Mouse (Mus musculus): ENCODE results near the gene Tll2.
A peak's percentile ranks its signal among the peaks of the same experiment; 100 is the strongest.

Tll2 gene

DNA sequence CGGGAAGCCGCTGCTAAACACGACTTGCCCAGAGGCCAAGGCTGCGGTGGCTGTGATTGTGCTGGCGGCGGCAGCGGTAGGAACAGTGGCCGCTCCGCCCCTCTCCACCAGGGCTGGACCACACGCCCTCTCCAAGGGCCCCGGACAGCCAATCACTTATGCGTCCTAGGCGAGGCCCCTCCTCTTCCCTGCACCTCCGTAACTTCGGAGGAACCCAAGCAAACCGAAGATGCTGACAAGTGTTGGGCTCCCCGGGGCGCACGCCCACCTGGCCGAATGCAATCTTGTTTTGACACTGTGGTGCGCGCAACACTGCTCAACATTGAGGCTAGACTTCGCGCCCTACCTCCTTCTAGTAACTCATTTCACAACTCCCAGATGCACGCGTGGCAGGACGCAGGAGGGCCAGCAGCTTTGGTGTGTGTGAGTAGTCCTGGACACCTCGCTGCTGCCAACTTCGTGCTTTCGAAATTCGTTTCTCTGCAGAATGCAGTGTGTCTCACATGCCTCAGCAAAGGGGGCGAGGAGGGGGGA, at the start of gene Tll2:
Tll2 (minus strand) TSS at position 25 of the 534 bp plus-strand sequence.
- DNase-seq = peak; percentile 36 to 66

- DNase-seq = no peak
These were observed 47.9 kb upstream of the Tll2 start for GRCm38 (mm10) chr19:41254584-41254983.

DNA sequence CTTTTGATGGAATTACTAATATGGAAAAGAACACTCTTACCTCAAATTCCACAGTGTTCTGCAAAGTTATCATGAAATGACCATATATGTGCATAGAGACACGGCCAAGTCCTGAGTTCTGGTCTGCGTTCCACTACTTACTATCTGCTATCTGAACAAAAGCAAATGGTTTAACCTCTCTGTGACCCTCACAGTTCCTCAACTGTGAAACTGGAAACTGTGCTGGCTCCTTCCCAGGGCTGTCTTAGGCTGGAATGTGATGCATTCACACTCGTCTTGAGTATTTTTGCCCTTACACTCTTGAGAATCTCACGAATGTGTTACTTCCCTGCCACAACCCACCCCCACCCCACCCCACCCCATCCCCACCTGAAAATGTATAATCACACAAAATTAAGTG, 42.3 kb upstream of the Tll2 start:
- peak; percentile 28 to 58 for DNase-seq

DNA sequence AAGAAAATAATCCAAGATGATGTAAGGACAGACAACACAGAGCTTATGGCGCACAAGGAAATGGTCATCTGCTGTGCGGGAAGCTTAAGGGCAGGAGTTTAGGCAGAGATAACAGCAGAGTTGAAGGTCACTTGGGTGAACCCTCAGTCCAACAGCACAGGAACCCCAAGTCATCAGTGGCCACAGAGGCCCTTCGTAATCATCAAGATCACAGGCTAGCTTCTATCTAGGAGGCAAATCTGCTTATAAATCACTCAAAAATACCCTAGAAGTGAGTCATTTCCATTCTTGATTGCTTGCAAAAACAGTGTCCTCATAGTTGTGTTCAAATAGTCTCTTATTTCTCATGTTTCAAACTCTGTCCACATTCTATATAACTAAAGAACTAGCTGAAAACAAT, 41.6 kb upstream of the Tll2 start:
- no peak for DNase-seq

DNA sequence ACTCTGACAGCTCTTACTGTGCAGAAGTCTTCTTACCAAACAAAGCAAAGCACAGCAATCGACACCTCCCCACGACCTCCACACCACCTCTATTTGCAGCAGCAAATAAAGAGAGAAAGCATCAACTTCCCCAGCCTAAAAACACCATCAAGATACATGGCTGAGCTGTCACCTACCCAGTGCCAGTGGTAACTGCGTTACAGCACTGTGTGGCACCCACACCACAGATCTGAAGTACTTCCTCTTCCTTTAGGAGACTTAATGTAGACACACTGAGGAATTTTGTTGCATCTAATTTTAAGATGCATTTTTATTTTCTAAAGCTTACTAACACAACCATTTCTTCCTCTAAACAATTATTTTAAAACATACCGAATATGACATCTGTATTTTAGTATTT, 39.6 kb upstream of the Tll2 start:
- no peak for DNase-seq

- DNase-seq = peak; percentile 39 to 84
These were observed 37.9 kb upstream of the Tll2 start for GRCm38 (mm10) chr19:41244581-41244980.

DNA sequence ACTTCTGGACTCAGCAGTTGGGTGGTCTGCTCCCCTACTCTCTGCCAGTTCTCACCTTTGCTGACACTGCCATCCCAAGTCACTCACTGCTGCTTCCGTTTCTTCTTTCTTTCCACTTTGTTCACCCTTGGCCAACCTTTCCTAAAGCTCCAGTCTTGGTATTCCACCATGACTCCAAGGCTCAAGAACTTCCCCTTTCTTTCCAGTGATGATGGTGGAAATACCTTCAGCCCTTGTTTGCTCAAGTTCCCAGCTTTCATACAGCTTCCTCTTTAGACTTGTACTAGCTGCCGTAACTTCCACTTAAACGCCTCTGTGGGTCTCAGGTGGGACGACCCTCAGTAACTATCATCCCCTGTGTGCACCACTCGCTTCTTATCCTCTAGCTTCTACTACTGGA, 35.4 kb upstream of the Tll2 start:
- DNase-seq = no peak

DNA sequence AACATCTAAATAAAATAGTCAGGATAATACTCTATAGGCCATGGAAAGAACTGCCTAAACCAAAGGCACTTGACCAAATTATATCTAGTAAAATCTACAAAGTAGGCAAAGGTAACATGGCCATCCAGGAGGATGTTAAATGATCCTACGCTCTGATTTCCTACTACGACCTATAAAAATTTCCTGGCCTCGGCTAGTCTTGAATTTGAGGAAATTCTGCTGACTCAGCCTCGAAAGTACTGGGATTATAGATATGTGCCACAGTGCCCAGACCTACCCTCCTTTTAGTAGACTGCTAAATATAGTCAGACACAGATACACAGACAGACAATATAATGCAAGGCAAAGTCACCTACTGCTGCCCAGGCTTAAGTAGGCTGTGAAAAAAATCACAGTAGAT, 27.1 kb upstream of the Tll2 start:
- DNase-seq = no peak

- no peak for DNase-seq
These were observed 1.7 kb upstream of the Tll2 start for GRCm38 (mm10) chr19:41208326-41208725.

DNA sequence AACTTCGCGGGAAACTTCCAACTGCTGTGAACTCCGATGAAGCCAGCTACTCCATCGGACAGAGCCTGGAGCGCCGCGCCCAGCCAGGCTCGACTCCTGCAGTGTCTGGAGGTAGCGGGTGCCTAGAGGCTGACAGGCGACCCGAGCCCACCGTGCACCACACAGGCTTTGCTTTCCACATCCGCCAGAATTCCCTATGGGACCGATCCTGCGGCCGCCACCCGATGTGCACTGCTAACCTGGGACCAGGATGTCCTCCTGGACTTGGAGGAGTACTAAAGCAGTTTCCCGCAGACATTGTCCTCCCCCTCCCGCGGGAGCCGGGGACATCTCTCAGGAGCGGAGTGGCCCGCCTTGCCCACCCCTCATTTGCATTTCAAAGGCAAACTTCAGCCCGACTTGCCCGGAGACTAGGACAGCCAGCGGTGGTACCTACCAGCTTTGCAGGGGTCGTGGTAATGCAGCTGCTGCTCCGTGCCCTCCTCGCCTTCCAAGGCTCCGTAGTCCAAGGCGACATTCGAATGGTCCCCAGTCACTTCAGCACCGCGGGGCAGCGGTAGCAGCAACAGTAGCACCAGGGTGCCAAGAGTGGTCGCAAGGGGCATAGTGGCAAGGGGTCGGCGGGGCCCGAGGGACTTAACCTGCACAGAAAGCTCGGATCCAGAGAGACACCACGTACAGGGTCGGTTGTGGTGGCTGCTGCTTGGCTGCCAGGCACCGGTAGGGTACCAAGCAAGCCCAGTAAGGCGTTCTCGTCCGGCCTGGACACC, 409 bp downstream of the Tll2 start:
- DNase-seq = no peak

GRCm38 (mm10) chr19:41204159-41205081, 2.2 kb downstream of the Tll2 start:
- peak in 1 of 2 experiments; percentile 27 for DNase-seq

- DNase-seq = no peak
These were observed 9.0 kb downstream of the Tll2 start for GRCm38 (mm10) chr19:41197606-41198005.

GRCm38 (mm10) chr19:41193379-41193778, 13.3 kb downstream of the Tll2 start:
- no peak for DNase-seq

- DNase-seq = no peak
These were observed 13.7 kb downstream of the Tll2 start for GRCm38 (mm10) chr19:41192953-41193352.

- no peak for DNase-seq
These were observed 14.9 kb downstream of the Tll2 start for GRCm38 (mm10) chr19:41191724-41192123.

DNA sequence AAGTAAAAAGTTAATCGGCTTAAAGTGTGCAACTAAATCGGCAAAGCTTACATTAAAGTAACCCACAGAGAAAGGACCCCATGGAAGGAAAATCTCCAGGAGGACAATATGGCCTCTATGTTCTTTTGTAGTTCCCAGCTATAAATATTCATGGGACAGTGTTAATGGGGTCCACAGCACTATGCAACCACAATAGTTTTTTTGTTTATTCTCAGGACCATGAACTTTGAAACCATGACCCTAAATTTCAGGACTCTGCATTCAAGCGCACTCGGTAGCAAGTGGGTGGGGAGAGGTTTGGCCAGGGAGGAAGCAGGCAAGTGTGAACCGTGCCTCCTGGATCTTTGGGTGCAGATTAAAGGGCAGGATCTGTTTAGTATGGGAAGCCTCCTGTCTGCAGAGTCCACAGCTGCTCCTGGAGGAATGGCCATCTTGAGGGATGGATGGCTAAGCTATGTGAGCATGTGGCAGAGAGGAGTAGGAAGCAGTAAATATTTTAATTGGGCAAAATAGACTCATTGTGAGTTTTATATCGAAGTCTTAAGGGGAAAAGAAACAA, 15.7 kb downstream of the Tll2 start:
- no peak for DNase-seq

DNA sequence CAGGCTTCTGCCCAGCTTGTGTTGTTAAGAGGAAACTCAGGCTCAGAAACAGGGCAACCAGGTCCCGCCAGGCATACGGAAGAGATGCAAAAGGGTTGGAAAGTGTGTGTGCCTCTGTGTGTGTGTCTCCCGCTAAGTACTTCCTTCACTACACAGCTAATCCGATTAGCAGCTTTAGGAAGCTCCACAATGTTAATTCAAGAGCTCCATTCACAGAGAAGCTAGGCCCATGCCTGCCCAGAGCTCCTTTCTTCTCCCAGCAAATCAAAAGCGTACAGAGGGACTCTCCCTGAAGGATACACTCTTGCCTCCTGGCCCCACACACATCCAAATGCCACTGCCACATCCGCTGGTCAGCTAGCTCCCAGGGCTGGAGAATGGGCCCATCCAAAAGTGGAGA, 29.3 kb downstream of the Tll2 start:
- DNase-seq = no peak

DNA sequence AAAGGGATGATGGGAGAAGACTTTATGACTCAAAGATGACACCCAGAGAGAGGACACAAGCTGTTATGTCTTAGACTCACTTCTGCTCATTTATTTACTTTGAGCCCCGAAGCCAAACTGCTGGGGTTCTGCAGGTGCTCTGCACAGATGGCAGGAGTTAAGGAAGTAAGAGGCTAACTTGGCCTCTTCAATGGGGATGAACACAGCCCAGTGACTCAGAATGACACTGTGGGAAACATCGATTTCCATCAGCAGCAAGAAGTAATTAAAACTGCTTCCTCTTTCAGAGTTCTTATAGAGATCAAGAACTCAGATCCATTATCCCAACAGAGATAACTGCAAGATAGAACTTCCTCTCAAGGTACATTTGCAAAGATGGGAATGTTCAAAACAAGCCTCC, 29.8 kb downstream of the Tll2 start:
- DNase-seq = no peak

GRCm38 (mm10) chr19:41165914-41166235, 40.8 kb downstream of the Tll2 start:
- DNase-seq = no peak

DNA sequence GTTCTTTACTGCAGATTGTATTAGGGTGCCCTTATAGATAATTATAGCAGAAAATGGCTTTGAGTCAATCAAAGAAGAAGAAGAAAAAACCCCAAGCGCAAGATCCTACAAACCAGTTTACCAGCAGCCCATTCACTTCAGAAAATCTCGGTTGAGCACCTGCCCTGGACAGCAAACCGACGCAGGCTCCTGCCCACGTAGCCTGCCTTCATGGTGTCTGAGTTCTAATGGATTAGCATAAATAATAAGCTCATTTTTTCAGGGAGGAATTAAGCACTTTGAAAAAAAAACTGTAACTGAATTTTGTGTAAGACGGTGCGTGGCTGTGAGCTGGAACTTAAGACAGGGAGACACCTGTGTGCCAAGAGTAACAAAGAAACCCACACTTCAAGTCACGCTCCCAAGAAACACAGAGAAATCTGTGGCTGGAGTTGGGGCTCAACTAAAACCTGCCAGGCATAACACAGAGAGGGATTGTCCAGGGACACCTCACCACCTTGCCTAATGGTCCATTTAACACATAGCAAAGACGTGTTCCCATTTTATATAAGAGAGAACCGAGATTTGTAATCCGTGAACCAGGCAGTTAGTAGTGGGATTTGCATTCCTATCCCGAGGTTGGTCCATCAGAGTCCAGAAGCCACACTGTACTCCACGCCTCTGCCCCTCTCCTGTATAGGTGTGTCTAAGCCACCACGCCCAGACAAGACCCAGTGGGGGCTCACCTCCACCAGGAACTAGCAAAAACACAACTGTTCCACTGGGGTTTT, 41.3 kb downstream of the Tll2 start:
- no peak for DNase-seq

GRCm38 (mm10) chr19:41164447-41165095, 42.1 kb downstream of the Tll2 start:
- DNase-seq = no peak

DNA sequence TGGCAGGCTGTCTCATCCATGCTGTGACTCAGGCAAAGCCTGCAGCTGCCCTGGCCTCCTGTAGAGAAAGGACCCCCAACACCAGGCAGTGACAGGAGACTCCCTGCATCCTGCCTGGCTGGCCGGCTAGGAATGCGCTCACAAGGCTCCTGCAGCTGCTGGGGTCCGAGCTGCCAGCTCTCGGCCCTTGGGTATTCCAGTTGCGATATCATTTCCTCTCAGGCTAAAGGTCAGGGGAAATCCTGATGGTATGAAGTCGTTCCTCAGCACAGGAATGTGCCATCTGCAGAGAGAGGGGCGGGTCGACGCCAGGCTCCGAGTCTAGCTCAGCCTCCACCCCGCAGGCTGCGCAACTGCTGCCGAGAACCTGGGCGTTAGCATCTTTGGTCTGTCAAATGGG, 46.2 kb downstream of the Tll2 start:
- DNase-seq = no peak
